Mouse (Mus musculus): ENCODE data around the gene Clip2.

GRCm38 (mm10) chr5:134560071-134560449 is 7.8 kb upstream of the Clip2 start, which contains the start of gene Syna:
- TF ChIP-seq CTCF (IDR thresholded peaks at IDR 0.05; ENCODE audit: low read depth, low read length) (no peak), POLR2A (IDR thresholded peaks at IDR 0.05; ENCODE audit: insufficient read depth, low read length) (no peak), EP300 (IDR thresholded peaks at IDR 0.05; ENCODE audit: insufficient read depth, low read depth, low read length) (no peak)

All from ES-Bruce4 (cell line).